Mouse (Mus musculus): ENCODE data around the gene E2f4.

Gene E2f4

DNA sequence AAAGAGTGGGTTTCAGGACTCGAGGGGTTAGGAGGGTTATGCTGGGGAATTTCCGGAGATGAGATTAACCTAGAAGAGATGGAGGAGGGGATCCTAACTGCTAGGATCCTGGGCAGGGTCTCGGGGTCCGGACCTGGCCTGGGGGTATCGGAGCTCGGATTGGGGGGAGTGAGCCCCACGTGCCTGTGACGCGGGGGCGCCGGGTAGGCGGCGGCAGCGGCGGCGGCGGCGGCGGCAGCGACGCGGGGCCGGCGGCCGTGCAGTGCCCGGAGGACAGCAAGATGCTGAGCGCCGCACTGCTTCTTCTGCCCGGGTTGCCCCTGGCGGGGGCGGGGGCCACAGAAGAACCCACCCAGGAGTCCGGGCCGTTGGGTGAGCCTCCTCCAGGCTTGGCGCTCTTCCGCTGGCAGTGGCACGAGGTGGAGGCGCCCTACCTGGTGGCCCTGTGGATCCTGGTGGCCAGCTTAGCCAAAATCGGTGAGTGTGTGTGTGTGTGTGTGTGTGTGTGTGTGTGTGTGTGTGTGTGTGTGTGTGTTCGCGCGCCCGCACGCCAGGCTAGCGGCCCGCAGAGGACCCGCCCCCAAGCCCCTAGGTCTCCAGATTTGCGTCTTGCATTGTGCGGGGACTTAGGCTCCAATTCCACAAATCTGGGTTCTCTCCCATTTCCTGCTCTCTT lies 51.8 kb downstream of the E2f4 start:
- peak; percentile 95 for DNase-seq

DNA sequence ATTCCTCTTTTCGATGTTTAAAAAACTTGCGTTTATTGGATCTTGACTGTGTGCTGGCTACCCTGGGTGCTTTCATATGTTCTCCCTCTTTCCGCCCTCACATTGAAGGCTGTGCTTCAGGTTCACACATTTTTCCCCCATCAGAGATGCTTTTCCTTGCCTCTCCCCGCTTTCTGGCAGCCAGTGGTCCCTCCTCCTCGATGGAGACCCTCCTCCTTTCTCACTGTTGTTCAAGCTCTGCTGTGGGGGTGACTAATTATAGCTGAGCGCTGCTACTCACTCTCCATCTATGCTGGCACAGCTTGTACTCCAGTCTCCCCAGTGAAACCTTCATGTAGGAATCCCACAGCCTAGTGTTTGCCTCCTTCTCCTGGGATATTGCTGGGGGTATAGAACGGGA lies 52.7 kb downstream of the E2f4 start:
- no peak for DNase-seq

DNA sequence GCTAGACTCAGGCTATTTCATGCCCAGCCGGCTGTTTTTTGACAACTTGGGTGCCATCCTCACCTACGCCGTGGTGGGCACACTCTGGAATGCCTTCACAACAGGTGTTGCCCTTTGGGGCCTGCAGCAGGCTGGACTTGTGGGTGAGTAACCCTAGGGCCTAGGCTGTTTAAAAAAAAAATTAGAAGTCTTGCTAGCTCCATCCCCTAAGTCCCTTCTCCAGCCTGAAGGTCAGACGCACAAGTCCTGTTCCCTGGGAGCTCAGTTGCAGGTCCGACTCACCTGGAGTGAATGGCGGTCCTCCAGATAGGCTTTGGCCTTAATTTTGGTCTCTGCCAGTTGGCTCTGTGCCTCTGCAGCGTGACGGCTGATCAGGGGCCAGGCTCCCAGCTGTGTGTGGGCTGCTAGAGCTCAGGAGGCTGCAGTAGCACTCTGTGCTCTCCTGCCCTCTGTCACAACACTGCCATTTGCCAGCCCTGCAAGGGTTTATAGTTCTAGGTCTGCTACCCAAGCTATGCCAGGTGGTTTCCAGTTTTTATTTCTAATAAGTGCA lies 56.2 kb downstream of the E2f4 start:
- peak; percentile 91 for DNase-seq

DNA sequence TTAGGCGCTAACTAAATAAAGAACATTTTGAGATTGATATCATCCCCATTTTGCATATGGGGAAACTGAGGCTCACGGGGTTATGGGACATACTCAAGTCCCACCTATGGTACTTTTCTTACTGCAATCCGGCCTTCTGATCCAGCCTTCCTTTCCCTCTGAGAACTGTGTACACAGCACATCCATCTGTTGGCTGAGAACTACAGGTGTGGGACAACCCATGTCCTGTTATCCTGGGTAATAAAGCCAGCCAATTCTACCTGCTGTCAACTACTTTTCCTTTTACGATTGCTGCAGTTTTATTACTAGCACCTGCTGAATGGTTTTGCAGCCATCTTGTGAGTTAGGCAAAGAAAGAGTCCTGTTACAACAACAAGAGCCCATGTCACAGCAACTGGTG lies 57.1 kb downstream of the E2f4 start:
- no peak for DNase-seq

All from heart, adult 11 months (tissue).